Mouse (Mus musculus): ENCODE data around the gene Gas2. TPM values are rescaled to one million over a fixed set of nuclear protein-coding genes. Genes with fewer than 3 reads are reported as not detected.

Gas2 gene
- total RNA-seq, 2 experiments from 2014 or later = 2.1 to 4.2 TPM

- no peak overlapping the region for H3K27ac ChIP-seq
- intact Hi-C loops (cut with DNase I) = no loop called here
- no peak for TF ChIP-seq CTCF (IDR thresholded peaks at IDR 0.05)
- no peak overlapping the region for H3K4me3 ChIP-seq
- no peak for DNase-seq
Measured at GRCm38 (mm10) chr7:51986909-51987308, 125.1 kb downstream of the Gas2 start.

GRCm38 (mm10) chr7:51991020-51991419 lies 129.2 kb downstream of the Gas2 start:
- intact Hi-C loops (cut with DNase I) = no loop called here
- no peak for TF ChIP-seq CTCF (IDR thresholded peaks at IDR 0.05)
- no peak for DNase-seq
- Histone ChIP-seq H3K27ac (no peak overlapping the region), H3K4me3 (no peak overlapping the region)

GRCm38 (mm10) chr7:52005511-52006295 lies 143.9 kb downstream of the Gas2 start, which contains the start of gene Svip:
Svip (minus strand) TSS chr7:52006018.
- peak within 1 kb of the TSS; percentile 88 for H3K27ac ChIP-seq
- intact Hi-C loops (cut with DNase I) = no loop called here

GRCm38 (mm10) chr7:52006296-52006630 lies 144.4 kb downstream of the Gas2 start:
- intact Hi-C loops (cut with DNase I) = no loop called here
- peak overlapping the region; percentile 91 for H3K4me3 ChIP-seq
- no peak for DNase-seq
- TF ChIP-seq CTCF (IDR thresholded peaks at IDR 0.05) = no peak
- peak overlapping the region; percentile 88 for H3K27ac ChIP-seq

More at GRCm38 (mm10) chr7:52005511-52006295, 143.9 kb downstream of the Gas2 start, which contains the start of gene Svip:
- peak; percentile 94 for DNase-seq
- TF ChIP-seq CTCF (IDR thresholded peaks at IDR 0.05) = no peak
- H3K4me3 ChIP-seq = peak within 1 kb of the TSS; percentile 91

GRCm38 (mm10) chr7:52007138-52007537 lies 145.3 kb downstream of the Gas2 start:
- Histone ChIP-seq H3K4me3 (no peak overlapping the region), H3K27ac (no peak overlapping the region)
- intact Hi-C loops (cut with DNase I) = no loop called here
- TF ChIP-seq CTCF (IDR thresholded peaks at IDR 0.05) = no peak
- no peak for DNase-seq

- H3K4me3 ChIP-seq = no peak overlapping the region
- TF ChIP-seq CTCF (IDR thresholded peaks at IDR 0.05) = no peak
- intact Hi-C loops (cut with DNase I) = no loop called here
- H3K27ac ChIP-seq = no peak overlapping the region
- no peak for DNase-seq
Measured at GRCm38 (mm10) chr7:52013457-52013856, 151.6 kb downstream of the Gas2 start.

GRCm38 (mm10) chr7:52015180-52015579 lies 153.4 kb downstream of the Gas2 start:
- DNase-seq = no peak
- intact Hi-C loops (cut with DNase I) = no loop called here
- TF ChIP-seq CTCF (IDR thresholded peaks at IDR 0.05) = no peak
- Histone ChIP-seq H3K4me3 (no peak overlapping the region), H3K27ac (no peak overlapping the region)

GRCm38 (mm10) chr7:52015628-52016027 lies 153.8 kb downstream of the Gas2 start, which contains the start of gene 1700015G11Rik:
1700015G11Rik (minus strand) TSS chr7:52015728.
- H3K27ac ChIP-seq = no peak within 1 kb of the TSS
- TF ChIP-seq CTCF (IDR thresholded peaks at IDR 0.05) = no peak
- no peak for DNase-seq
- intact Hi-C loops (cut with DNase I) = no loop called here
- no peak within 1 kb of the TSS for H3K4me3 ChIP-seq

- intact Hi-C loops (cut with DNase I) = no loop called here
- Histone ChIP-seq H3K4me3 (no peak overlapping the region), H3K27ac (no peak overlapping the region)
- no peak for DNase-seq
- TF ChIP-seq CTCF (IDR thresholded peaks at IDR 0.05) = no peak
Measured at GRCm38 (mm10) chr7:52022039-52022438, 160.2 kb downstream of the Gas2 start.

GRCm38 (mm10) chr7:52024050-52024626 lies 162.3 kb downstream of the Gas2 start:
- intact Hi-C loops (cut with DNase I) = no loop called here
- no peak for TF ChIP-seq CTCF (IDR thresholded peaks at IDR 0.05)
- Histone ChIP-seq H3K4me3 (no peak overlapping the region), H3K27ac (no peak overlapping the region)
- DNase-seq = no peak

- intact Hi-C loops (cut with DNase I) = no loop called here
- no peak for DNase-seq
Measured at GRCm38 (mm10) chr7:52037600-52038582, 176.1 kb downstream of the Gas2 start.

More at GRCm38 (mm10) chr7:52037600-52038582, 176.1 kb downstream of the Gas2 start:
- Histone ChIP-seq H3K27ac (no peak overlapping the region), H3K4me3 (no peak overlapping the region)
- peak; percentile 68 for TF ChIP-seq CTCF (IDR thresholded peaks at IDR 0.05)

Other genes starting within 250 kb of the Gas2 start
- gene Slc17a6, start 240.0 kb upstream of the Gas2 start, total RNA-seq (2021) = not detected
- gene Fancf, start 252 bp downstream of the Gas2 start, total RNA-seq (2021) = 1 to 10 TPM; 1.5 TPM
- gene Svip, start 144.0 kb downstream of the Gas2 start, total RNA-seq (2021) = 10 to 100 TPM; 22.2 to 22.3 TPM
- not detected for gene 1700015G11Rik, start 153.7 kb downstream of the Gas2 start, total RNA-seq (2021)